Comparison of ENCODE assay signal across 1 mouse cellular context in the genomic region with DNA sequence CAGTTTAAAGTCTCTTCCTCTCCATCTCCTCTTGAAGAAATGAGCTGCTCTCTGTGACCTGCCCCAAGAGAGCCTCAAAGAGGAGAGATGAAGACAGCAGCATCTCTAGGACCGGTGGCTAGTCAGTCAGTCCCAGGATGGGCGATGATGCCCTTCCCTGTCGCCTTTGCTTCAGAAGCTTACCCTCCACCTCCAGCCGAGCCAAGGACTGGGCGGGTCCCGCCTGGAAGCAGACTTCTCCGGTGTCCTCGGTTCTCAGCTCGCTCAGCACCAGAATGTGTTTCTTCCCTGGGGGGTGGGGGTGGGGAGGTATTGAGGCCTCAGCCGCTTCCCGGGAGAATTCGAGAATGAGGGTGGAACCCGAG.
TF ChIP-seq lines count a peak whose summit lies in the region.

No protein-coding gene starts in this region.

TF ChIP-seq in MEL, 35 proteins besides CTCF, POLR2A, EP300 and RAD21:
- no peak for TF ChIP-seq TAL1 (IDR thresholded peaks at IDR 0.05; ENCODE audit: low read length)
- no peak for TF ChIP-seq E2F4 (IDR thresholded peaks at IDR 0.05; ENCODE audit: borderline replicate concordance, low read depth, low read length)
- no peak for TF ChIP-seq POLR2AphosphoS2 (IDR thresholded peaks at IDR 0.05; ENCODE audit: low read length)
- TF ChIP-seq MEF2A (IDR thresholded peaks at IDR 0.05; ENCODE audit: extremely low read depth, insufficient replicate concordance, low read depth, low read length, poor library complexity, severe bottlenecking) = no peak
- TF ChIP-seq CHD1 (IDR thresholded peaks at IDR 0.05; ENCODE audit: low read depth, low read length) = no peak
- TF ChIP-seq USF1 (IDR thresholded peaks at IDR 0.05; ENCODE audit: low read depth, low read length) = no peak
- no peak for TF ChIP-seq KAT2A (conservative IDR thresholded peaks at IDR 0.05; ENCODE audit: low read depth, low read length)
